Mouse (Mus musculus) heart, postnatal 0 days (tissue): ENCODE results near the gene Knl1.

Experiments
- CTCF ChIP-seq: IDR thresholded peaks from 2 replicates; pipeline ENCODE4 v1.5.1; 2016; ENCODE audit warnings: antibody characterized with exemption, control low read depth, low read depth
- EP300 ChIP-seq: IDR thresholded peaks from 2 replicates; pipeline ENCODE4 v1.6.1; 2016; ENCODE audit warnings: antibody characterized with exemption, low read depth

- TF ChIP-seq CTCF, result no peak
- no peak for TF ChIP-seq EP300
Measured at GRCm38 (mm10) chr2:119018391-119019122, 28.4 kb upstream of the Knl1 start.
